Mouse (Mus musculus) adrenal gland, adult (tissue): ENCODE measurements around the gene Hoxb5.
A peak's percentile ranks its signal among the peaks of the same experiment; 100 is the strongest.

Source experiments
- DNase-seq, 2 experiments: peaks; one replicate each; pipeline ENCODE4 v3.0.0; 2022 to 2023; ENCODE audit warnings: low spot score in 1 of 2; ENCODE audit not compliant: inconsistent age in 2 of 2

The Hoxb5 gene

GRCm38 (mm10) chr11:96303151-96304099 lies at the start of gene Hoxb5:
Hoxb5 (plus strand) TSS chr11:96303336.
- peak in 1 of 2 experiments; percentile 93 for DNase-seq

DNA sequence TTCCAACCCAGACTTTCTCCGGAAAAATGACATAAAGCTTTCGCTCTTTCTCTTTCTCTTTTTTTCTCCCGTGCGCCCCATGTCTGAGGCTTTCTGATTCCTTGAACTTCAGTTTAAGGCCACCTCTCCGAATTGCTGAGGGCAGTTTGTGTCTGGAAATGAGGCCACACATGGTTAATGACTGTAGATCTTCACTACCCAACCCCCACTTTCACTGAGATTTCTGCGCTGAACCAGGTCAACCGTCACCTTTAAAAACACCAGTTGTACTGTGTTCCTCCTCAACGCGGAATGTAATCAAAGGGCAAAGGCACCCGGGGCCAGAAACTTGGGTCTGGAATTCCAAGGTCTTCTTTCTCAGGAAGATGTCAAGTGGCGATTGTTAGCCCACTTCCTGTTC lies 48.9 kb upstream of the Hoxb5 start:
- peak; percentile 65 to 90 for DNase-seq

- peak; percentile 53 to 86 for DNase-seq
These were observed 47.8 kb upstream of the Hoxb5 start for GRCm38 (mm10) chr11:96255111-96255995.

- DNase-seq = no peak
These were observed 47.1 kb upstream of the Hoxb5 start for GRCm38 (mm10) chr11:96255996-96256445.

DNA sequence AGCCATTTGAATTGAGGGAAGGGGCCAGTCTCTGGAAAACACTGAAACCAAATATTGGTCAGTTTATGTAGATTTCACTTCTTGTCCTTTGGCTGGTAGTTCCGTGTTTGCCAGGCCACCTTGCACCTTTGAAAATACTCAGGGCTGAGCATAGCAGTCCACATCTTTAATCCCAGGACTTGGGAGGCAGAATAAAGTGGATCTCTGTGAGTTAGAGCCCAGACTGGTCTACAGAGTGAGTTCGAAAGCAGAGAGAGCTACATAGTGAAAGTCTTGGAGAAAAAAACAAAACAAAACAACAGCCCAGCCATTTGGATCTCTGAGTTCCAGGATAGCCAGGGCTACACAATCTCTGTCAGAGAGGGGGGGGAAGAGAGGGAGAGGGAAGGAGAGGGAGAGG lies 46.0 kb upstream of the Hoxb5 start:
- peak in 1 of 2 experiments; percentile 65 for DNase-seq

DNA sequence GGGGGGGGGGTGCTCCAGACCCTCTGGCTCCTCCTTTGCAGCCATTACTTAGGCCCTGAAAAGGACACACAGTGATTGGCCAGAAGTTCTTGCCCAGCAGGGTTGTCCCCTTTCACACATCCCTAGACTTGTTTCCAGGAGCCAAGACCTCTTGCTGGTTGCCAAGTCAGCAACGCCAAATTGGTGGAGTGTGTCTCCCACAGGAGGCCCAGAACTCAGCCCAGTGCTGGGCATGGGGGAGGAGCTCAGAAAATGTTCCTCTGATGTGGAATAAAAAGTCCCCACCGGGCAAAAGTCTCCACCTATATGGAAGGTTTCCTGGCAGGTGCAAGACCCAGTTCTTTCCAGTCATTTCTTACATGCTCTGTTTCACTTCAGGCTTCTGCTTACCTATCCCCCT lies 44.1 kb upstream of the Hoxb5 start:
- peak; percentile 43 to 72 for DNase-seq

- peak in 1 of 2 experiments; percentile 61 for DNase-seq
These were observed 43.6 kb upstream of the Hoxb5 start for GRCm38 (mm10) chr11:96259511-96259910.

GRCm38 (mm10) chr11:96260310-96260970 lies 42.7 kb upstream of the Hoxb5 start:
- peak; percentile 92 to 95 for DNase-seq

DNA sequence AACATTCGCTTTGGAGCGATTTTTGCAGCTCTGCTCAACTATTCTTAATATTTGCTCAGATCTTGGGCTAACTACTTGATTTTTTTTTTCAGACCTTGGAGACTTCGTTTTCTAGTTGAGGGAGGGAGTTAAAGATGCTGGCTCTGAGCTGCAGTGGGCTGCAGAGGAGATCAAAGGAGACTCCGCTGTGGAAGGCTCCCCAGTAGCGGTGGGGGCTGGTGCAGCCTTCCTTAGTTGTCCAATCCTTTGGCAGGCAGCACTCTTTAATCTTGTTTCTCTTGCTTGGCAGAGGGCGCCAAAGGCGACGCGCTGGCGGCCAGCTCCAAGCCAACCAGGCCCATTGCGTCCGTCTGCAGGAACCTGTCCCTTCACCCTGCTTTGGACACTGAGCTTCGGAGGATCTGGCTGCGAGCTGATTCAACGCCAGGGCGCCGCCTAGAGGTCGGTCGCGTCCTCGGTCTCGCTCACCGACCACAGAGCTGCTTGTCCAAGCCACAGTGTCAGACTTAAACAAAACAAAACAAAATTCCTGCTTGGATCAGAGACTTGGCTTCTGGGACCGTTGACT lies 41.7 kb upstream of the Hoxb5 start:
- DNase-seq = peak; percentile 95 to 97

DNA sequence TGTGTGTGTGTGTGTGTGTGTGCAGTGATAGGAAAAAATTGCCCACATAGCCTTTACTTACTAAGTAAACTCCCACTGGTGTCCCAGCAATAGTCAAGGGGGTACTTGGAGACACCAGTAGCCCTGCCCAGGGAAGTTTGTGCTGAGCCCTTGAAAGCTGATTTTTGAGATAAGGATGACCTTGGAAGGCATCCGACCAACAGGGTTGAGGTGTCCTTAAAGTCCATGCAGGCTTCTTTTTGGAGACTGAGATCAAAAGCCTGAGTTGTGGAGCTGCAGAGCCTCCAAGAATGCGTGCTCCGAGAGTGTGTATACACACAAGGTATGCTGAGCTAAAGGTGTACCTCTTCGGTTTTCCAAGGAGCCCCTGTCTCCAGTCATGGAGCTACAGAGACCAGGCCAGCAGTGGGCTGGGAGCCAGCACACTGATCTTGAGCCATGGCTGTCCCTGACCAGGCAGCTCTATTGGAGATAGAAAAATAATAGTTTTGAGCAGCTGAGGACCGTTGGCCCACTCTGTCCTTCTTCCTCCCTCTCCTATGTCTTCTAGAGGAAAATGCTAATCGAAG lies 40.8 kb upstream of the Hoxb5 start:
- DNase-seq = peak; percentile 77 to 93

GRCm38 (mm10) chr11:96263636-96264389 lies 39.3 kb upstream of the Hoxb5 start:
- peak; percentile 54 to 80 for DNase-seq

DNA sequence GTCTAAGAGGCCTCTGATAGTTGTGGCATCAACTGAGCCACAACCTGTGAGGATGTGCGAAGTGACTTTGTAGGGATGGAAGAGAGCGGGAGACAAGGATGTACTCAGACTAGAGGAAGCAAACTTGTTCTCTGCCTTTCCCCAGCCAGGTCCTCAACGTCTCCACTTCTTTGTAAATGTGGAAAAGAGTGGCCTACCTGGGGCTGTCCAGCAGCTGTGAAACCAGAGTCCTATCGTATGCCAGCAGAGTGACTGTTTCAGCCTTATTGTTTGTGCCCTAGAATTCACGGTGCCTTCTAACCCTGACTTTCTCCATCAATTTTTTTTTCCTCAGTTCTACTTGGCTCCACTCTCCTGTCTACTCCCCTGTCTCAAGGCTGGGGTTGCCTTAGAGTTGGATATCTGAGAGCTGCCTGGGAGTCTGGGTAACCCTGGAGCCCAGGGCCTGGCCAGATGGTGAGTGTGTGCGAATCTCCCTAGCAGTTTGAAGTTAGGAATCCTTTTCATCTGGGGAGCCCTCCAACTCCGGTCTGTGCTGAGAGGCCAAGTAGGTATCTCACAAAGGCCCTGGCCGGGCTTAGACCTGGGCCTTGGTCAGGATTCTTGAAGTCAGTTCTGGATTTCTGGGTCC lies 38.6 kb upstream of the Hoxb5 start:
- DNase-seq = peak; percentile 37 to 77

GRCm38 (mm10) chr11:96265954-96266353 lies 37.2 kb upstream of the Hoxb5 start:
- peak; percentile 90 to 94 for DNase-seq

GRCm38 (mm10) chr11:96267021-96267920 lies 35.9 kb upstream of the Hoxb5 start:
- DNase-seq = peak; percentile 5 to 42

GRCm38 (mm10) chr11:96268031-96268745 lies 34.9 kb upstream of the Hoxb5 start:
- DNase-seq = peak; percentile 9 to 52

DNA sequence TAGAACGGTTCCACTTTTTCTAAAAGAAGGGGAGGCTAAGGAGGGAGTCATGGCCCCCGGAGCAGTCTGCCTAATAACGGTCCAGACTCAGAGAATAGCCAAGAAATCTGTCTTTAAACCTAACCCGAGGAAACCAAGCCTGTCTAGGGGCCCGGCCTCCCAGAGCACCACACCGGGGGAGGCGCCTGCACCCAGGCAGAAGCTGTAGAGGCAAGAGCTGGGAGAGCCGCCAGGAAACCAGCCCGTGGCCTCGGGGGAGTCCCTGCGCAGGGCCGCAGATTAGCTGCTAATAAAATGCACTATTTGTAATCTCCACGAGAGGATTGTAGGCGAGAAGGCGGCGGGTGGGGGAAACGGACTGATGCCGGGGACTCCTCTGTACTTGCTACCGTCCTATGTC lies 33.3 kb upstream of the Hoxb5 start:
- DNase-seq = peak; percentile 93 to 97

GRCm38 (mm10) chr11:96270996-96271540 lies 32.1 kb upstream of the Hoxb5 start, which contains the start of gene Hoxb9:
Hoxb9 (plus strand) TSS chr11:96271457.
- peak; percentile 97 for DNase-seq
